Mouse (Mus musculus): ENCODE data around the gene Rell1. TPM values are rescaled to one million over a fixed set of nuclear protein-coding genes. Genes with fewer than 3 reads are reported as not detected.

Gene Rell1
- polyA plus RNA-seq, 1 experiment from 2014 or later: 13.0 TPM

DNA sequence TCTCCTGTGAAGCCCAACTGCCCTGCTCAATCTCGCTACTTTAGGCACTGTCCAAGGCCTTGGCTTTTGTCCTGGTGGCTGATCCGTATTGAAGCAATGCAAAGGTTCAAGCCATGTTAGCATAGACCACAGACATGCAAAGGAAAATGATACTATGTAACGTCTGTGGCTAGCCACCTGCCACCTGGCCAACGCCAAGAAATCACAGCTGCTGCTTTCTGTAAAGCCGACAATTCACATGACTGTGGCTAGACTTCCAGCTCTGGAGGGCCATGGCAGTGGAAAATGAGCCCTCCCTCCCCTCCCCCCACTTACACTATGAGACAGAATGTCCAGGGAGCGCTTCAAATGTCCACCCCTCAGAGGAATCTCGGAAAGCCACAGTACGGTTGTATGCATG is 11.1 kb downstream of the Rell1 start:
- no peaks in the 10 kb centered on the region for H3K36me3 ChIP-seq (ENCODE audit: control insufficient read depth, insufficient read depth)
- no peak overlapping the region for H3K4me2 ChIP-seq (ENCODE audit: low read length)
- 65% methylated on average over 8 of the region's 8 CpGs for WGBS
- no peak overlapping the region for H3K27ac ChIP-seq (ENCODE audit: low read length)
- no peaks in the 10 kb centered on the region for H3K9me3 ChIP-seq (ENCODE audit: control insufficient read depth, low read length)
- no peaks in the 10 kb centered on the region for H3K27me3 ChIP-seq (replicated peaks; ENCODE audit: control insufficient read depth, insufficient read depth, low read length)
- ATAC-seq: peak; percentile 76
- H3K9ac ChIP-seq (replicated peaks; ENCODE audit: low read depth, low read length): no peak overlapping the region
- peaks cover 8% of the 10 kb centered on the region; the same call in 1 of the 2 replicates for H3K4me1 ChIP-seq (replicated peaks; ENCODE audit: control insufficient read depth, insufficient read depth, low read length)
- no peak overlapping the region for H3K4me3 ChIP-seq (replicated peaks; ENCODE audit: low read length)

DNA sequence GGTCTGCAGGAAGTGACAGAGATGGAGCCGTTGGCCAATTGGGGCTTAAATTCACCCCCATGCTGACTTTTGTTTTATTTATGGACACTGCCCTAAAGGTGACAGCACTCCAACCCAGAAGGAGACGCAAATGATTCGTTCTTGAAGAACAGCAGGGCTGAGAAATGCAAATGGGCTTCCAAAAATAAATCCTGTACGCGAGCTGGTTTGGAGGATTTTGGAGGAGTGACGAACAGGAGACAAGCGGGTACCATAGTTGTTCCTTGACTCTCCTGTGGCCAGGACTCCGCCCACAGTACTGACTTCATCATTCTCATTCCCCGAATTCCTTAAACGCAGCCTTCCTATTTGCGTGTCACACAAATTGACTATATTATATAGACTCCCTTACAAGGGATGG is 12.3 kb downstream of the Rell1 start:
- no peak overlapping the region for H3K4me3 ChIP-seq (replicated peaks; ENCODE audit: low read length)
- no peaks in the 10 kb centered on the region for H3K9me3 ChIP-seq (ENCODE audit: control insufficient read depth, low read length)
- WGBS: 92% methylated on average over 11 of the region's 11 CpGs
- H3K4me1 ChIP-seq (replicated peaks; ENCODE audit: control insufficient read depth, insufficient read depth, low read length): peaks cover 12% of the 10 kb centered on the region; the same call in 1 of the 2 replicates
- H3K4me2 ChIP-seq (ENCODE audit: low read length): no peak overlapping the region
- H3K27me3 ChIP-seq (replicated peaks; ENCODE audit: control insufficient read depth, insufficient read depth, low read length): no peaks in the 10 kb centered on the region
- no peak overlapping the region for H3K27ac ChIP-seq (ENCODE audit: low read length)
- no peaks in the 10 kb centered on the region for H3K36me3 ChIP-seq (ENCODE audit: control insufficient read depth, insufficient read depth)
- no peak overlapping the region for H3K9ac ChIP-seq (replicated peaks; ENCODE audit: low read depth, low read length)
- no peak for ATAC-seq

DNA sequence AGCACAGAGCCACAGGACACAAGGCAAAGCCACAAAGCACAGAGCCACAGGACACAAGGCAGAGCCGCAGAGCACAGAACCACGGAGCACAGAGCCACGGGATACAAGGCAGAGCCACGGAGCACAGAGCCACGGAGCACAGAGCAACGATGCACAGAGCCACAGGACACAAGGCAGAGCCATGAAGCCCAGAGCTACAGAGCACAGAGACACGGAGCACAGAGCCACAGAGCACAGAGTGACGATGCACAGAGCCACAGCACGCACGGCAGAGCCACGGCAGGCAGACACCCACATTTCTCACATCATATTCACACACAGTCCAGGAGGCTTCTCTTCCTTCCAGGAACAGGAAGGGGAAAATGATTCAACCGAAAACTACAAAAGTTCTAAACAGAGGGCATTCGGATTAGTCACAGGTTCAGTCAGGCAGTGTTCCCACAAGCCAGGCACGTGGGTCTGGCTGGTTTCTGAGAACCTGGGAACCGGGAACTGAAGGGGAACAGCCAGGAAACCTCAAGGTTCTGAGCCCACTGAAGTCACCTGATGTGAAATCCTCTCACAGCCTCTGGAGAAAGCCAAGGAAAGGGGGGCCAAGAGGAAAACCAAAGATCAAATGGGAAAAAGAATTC is 15.2 kb downstream of the Rell1 start:
- 93% methylated on average over 15 of the region's 15 CpGs for WGBS
- no peak for ATAC-seq
- Histone ChIP-seq H3K4me2 (ENCODE audit: low read length) (no peak overlapping the region), H3K4me3 (replicated peaks; ENCODE audit: low read length) (no peak overlapping the region), H3K4me1 (replicated peaks; ENCODE audit: control insufficient read depth, insufficient read depth, low read length) (peaks cover 14% of the 10 kb centered on the region; the same call in 1 of the 2 replicates), H3K9me3 (ENCODE audit: control insufficient read depth, low read length) (no peaks in the 10 kb centered on the region), H3K27ac (ENCODE audit: low read length) (no peak overlapping the region), H3K27me3 (replicated peaks; ENCODE audit: control insufficient read depth, insufficient read depth, low read length) (no peaks in the 10 kb centered on the region), H3K36me3 (ENCODE audit: control insufficient read depth, insufficient read depth) (no peaks in the 10 kb centered on the region), H3K9ac (replicated peaks; ENCODE audit: low read depth, low read length) (no peak overlapping the region)

DNA sequence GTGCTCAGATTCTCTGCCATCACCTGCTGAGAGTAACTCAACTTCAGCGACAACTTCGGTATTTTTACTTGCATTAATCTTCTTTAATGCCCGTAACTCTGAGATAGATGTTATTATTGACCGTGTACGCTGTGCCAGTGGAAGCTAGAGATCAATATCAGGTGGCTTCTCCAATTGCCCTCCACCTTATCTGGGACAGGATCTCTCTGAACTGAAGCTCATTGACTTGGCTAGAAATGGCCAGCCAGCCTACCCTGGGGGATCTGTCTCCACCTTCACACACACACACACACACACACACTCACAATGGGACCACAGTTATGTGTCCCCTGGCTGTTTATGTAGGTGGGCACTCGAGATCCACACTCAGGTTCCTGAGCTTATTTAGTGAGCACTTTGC is 16.7 kb downstream of the Rell1 start:
- no peak overlapping the region for H3K9ac ChIP-seq (replicated peaks; ENCODE audit: low read depth, low read length)

DNA sequence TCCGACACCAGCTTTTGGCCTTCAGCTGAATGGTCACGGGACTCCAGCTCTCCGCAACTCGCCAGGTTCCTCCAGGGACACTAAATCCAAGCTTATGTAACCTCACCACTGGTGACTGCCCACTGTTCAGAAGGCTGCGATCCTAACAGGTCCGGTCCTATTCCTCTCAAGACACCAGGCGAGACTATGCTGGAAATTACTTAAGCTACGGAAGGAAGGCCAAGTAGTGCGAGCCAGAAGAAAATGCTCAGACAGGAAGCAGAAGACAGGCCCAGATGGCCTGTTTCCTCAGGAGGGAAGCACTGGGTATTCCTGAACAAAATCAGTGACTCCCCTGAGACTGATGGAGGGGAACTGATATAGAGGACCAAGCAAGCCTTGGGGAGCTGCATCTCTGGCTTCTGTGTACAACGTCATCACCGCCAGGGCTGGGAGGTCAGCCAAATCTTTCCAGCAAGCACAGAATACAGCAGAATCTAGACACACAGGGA is 17.2 kb downstream of the Rell1 start:
- ATAC-seq: peak; percentile 28
- H3K4me3 ChIP-seq (replicated peaks; ENCODE audit: low read length): no peak overlapping the region
- H3K9ac ChIP-seq (replicated peaks; ENCODE audit: low read depth, low read length): no peak overlapping the region
- 79% methylated on average over 11 of the region's 11 CpGs for WGBS
- H3K36me3 ChIP-seq (ENCODE audit: control insufficient read depth, insufficient read depth): no peaks in the 10 kb centered on the region
- no peak overlapping the region for H3K27ac ChIP-seq (ENCODE audit: low read length)
- H3K9me3 ChIP-seq (ENCODE audit: control insufficient read depth, low read length): no peaks in the 10 kb centered on the region
- 0 out of 2 replicates have a peak, but pooled peaks cover 7% of the 10 kb centered on the region for H3K4me1 ChIP-seq (replicated peaks; ENCODE audit: control insufficient read depth, insufficient read depth, low read length)
- H3K4me2 ChIP-seq (ENCODE audit: low read length): no peak overlapping the region
- H3K27me3 ChIP-seq (replicated peaks; ENCODE audit: control insufficient read depth, insufficient read depth, low read length): no peaks in the 10 kb centered on the region

More for the DNA sequence above, 16.7 kb downstream of the Rell1 start:
- H3K9me3 ChIP-seq (ENCODE audit: control insufficient read depth, low read length): no peaks in the 10 kb centered on the region
- H3K4me2 ChIP-seq (ENCODE audit: low read length): no peak overlapping the region
- H3K27ac ChIP-seq (ENCODE audit: low read length): no peak overlapping the region
- no peaks in the 10 kb centered on the region for H3K27me3 ChIP-seq (replicated peaks; ENCODE audit: control insufficient read depth, insufficient read depth, low read length)
- H3K36me3 ChIP-seq (ENCODE audit: control insufficient read depth, insufficient read depth): no peaks in the 10 kb centered on the region
- 0 out of 2 replicates have a peak, but pooled peaks cover 7% of the 10 kb centered on the region for H3K4me1 ChIP-seq (replicated peaks; ENCODE audit: control insufficient read depth, insufficient read depth, low read length)
- ATAC-seq: no peak
- no peak overlapping the region for H3K4me3 ChIP-seq (replicated peaks; ENCODE audit: low read length)
- 97% methylated on average over 6 of the region's 6 CpGs for WGBS

DNA sequence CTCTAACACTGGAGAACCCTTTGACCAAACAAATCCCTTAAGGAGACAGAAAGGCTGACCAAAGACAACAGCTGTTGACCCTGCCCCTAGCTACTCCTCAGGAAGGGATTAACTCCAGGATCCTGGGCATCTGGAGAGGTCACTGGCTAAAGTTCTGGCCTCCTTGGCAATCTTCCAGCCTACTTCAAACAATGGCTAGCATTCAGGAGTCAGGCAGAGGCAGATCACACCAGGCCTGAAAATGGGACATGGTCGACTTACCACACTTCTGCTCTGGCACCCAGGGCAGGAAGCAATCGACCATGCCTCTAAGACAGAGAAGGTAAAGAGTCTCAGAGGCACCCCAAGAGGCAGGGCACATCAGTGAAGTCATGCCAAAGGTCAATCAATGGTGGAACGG is 19.5 kb downstream of the Rell1 start:
- H3K36me3 ChIP-seq (ENCODE audit: control insufficient read depth, insufficient read depth): no peaks in the 10 kb centered on the region
- no peak overlapping the region for H3K4me3 ChIP-seq (replicated peaks; ENCODE audit: low read length)
- no peaks in the 10 kb centered on the region for H3K9me3 ChIP-seq (ENCODE audit: control insufficient read depth, low read length)
- 0 out of 2 replicates have a peak, but pooled peaks cover 7% of the 10 kb centered on the region for H3K4me1 ChIP-seq (replicated peaks; ENCODE audit: control insufficient read depth, insufficient read depth, low read length)
- H3K27me3 ChIP-seq (replicated peaks; ENCODE audit: control insufficient read depth, insufficient read depth, low read length): no peaks in the 10 kb centered on the region
- no peak overlapping the region for H3K4me2 ChIP-seq (ENCODE audit: low read length)
- H3K9ac ChIP-seq (replicated peaks; ENCODE audit: low read depth, low read length): no peak overlapping the region
- WGBS: 43% methylated on average over 3 of the region's 3 CpGs
- no peak for ATAC-seq
- no peak overlapping the region for H3K27ac ChIP-seq (ENCODE audit: low read length)

DNA sequence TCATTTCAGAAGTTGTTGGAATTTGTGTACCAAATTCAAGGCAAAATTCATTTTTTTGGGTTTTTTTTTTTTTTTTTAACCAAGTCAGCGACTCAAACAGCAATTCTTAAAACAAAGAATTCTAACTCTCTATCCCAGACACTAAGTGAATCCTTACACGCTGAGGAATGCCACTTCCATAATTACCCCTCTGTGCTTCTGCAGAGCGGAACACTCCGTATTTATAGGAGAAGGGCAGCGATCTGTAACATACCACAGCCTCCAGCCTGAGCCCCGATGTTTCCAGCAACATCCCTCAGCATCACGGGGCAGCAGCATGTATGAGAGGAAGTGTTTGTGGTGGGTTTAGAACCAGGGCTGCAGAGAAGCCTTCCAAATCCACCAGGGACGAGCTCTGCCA is 21.2 kb downstream of the Rell1 start:
- Histone ChIP-seq H3K4me1 (replicated peaks; ENCODE audit: control insufficient read depth, insufficient read depth, low read length) (0 out of 2 replicates have a peak, but pooled peaks cover 7% of the 10 kb centered on the region), H3K4me3 (replicated peaks; ENCODE audit: low read length) (no peak overlapping the region), H3K4me2 (ENCODE audit: low read length) (no peak overlapping the region), H3K9ac (replicated peaks; ENCODE audit: low read depth, low read length) (no peak overlapping the region), H3K36me3 (ENCODE audit: control insufficient read depth, insufficient read depth) (no peaks in the 10 kb centered on the region), H3K9me3 (ENCODE audit: control insufficient read depth, low read length) (no peaks in the 10 kb centered on the region), H3K27ac (ENCODE audit: low read length) (no peak overlapping the region), H3K27me3 (replicated peaks; ENCODE audit: control insufficient read depth, insufficient read depth, low read length) (no peaks in the 10 kb centered on the region)
- ATAC-seq: no peak
- WGBS: 71% methylated on average over 8 of the region's 8 CpGs

DNA sequence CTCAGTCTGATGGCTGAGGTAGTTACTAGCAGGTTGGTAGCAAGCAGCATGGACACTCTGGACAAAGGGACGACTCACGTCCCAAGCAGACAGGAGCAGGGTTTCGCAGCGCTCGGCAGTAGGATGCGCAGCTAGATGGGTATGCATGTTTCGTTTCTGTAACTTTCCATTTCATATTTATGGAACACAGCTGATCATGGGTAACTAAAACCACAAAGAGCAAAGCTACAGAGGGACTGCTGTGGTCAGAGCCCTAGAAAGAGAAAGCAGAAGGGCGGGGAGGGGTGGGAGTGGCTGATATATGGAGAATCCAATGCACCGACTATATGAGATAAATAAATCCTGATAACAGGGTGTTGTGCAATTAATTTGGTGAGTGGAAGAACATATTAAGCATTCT is 25.4 kb downstream of the Rell1 start:
- H3K4me2 ChIP-seq (ENCODE audit: low read length): no peak overlapping the region
- H3K4me1 ChIP-seq (replicated peaks; ENCODE audit: control insufficient read depth, insufficient read depth, low read length): no peaks in the 10 kb centered on the region
- 91% methylated on average over 9 of the region's 9 CpGs for WGBS
- H3K36me3 ChIP-seq (ENCODE audit: control insufficient read depth, insufficient read depth): no peaks in the 10 kb centered on the region
- no peak for ATAC-seq
- H3K4me3 ChIP-seq (replicated peaks; ENCODE audit: low read length): no peak overlapping the region
- no peak overlapping the region for H3K9ac ChIP-seq (replicated peaks; ENCODE audit: low read depth, low read length)
- H3K9me3 ChIP-seq (ENCODE audit: control insufficient read depth, low read length): no peaks in the 10 kb centered on the region
- H3K27ac ChIP-seq (ENCODE audit: low read length): no peak overlapping the region
- H3K27me3 ChIP-seq (replicated peaks; ENCODE audit: control insufficient read depth, insufficient read depth, low read length): no peaks in the 10 kb centered on the region

DNA sequence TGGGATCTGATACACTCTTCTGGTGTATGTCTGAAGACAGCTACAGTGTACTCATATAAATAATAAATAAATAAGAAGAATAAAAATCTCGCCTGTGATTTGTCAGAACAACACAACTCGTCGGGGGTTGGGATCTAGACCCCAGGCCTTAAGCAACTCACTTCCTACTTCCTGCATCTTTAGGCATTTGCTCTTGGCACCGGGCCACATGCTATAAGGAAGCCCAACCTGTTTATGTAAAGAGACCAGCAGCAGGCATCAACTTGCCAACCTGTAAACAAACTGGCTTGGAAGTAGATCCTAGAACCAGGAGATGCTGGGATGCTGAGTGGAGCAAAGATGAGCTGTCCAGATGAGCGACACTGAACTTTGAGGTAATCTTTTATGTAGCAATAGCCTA is 26.8 kb downstream of the Rell1 start:
- Histone ChIP-seq H3K9me3 (ENCODE audit: control insufficient read depth, low read length) (no peaks in the 10 kb centered on the region), H3K4me3 (replicated peaks; ENCODE audit: low read length) (no peak overlapping the region), H3K4me1 (replicated peaks; ENCODE audit: control insufficient read depth, insufficient read depth, low read length) (no peaks in the 10 kb centered on the region), H3K27ac (ENCODE audit: low read length) (no peak overlapping the region), H3K27me3 (replicated peaks; ENCODE audit: control insufficient read depth, insufficient read depth, low read length) (no peaks in the 10 kb centered on the region), H3K9ac (replicated peaks; ENCODE audit: low read depth, low read length) (no peak overlapping the region), H3K4me2 (ENCODE audit: low read length) (no peak overlapping the region), H3K36me3 (ENCODE audit: control insufficient read depth, insufficient read depth) (no peaks in the 10 kb centered on the region)
- 88% methylated on average over 5 of the region's 5 CpGs for WGBS
- ATAC-seq: no peak

Data from forebrain, embryonic 16.5 days (tissue).